Mouse (Mus musculus) stomach, postnatal 0 days (tissue): ENCODE measurements around the gene Apba2.

Source experiments
- CTCF ChIP-seq: IDR thresholded peaks from 2 replicates; pipeline ENCODE4 v1.5.1; 2016; ENCODE audit warnings: antibody characterized with exemption, low read depth, mild to moderate bottlenecking, moderate library complexity
- EP300 ChIP-seq: optimal IDR thresholded peaks from 2 replicates; pipeline ENCODE3; 2016; ENCODE audit warnings: antibody characterized with exemption

GRCm38 (mm10) chr7:64662506-64662905, 161.0 kb downstream of the Apba2 start:
- TF ChIP-seq CTCF (no peak), EP300 (no peak)
